Mouse (Mus musculus) liver, embryonic 14.5 days (tissue): ENCODE measurements around the gene Hist1h2af.

Source experiments
- CTCF ChIP-seq: IDR thresholded peaks from 2 replicates; pipeline ENCODE4 v1.5.1; 2016; ENCODE audit warnings: antibody characterized with exemption, low read depth, control low read depth
- EP300 ChIP-seq: IDR thresholded peaks from 2 replicates; pipeline ENCODE4 v1.6.1; 2016; ENCODE audit warnings: antibody characterized with exemption, low read depth

GRCm38 (mm10) chr13:23517603-23518294 is 16.0 kb upstream of the Hist1h2af start:
- no peak for TF ChIP-seq CTCF
- peak; percentile 29; the same call in 1 of the 2 replicates for TF ChIP-seq EP300
